Mouse (Mus musculus) forebrain, embryonic 10.5 days (tissue): Measurements from ENCODE around the gene Gm10273. TPM values are rescaled to one million over a fixed set of nuclear protein-coding genes. Genes with fewer than 3 reads are reported as not detected.
"Not testable (repeated sequence)": the region's sequence is repeated elsewhere in the genome, so short reads cannot be mapped to it uniquely, and the experiment has no call there.

ENCODE experiments used
- DNase-seq: peaks from one replicate; pipeline ENCODE4 v3.0.0-alpha.2; 2017; ENCODE audit warnings: low spot score; ENCODE audit errors: extremely low spot score
- H3K27ac ChIP-seq: fragments of 300-500 bp; sonication (generic); 2 replicates; pipeline ENCODE4 v1.5.1; 2016; ENCODE audit warnings: mild to moderate bottlenecking
- H3K27me3 ChIP-seq: fragments of 300-500 bp; sonication (generic); 2 replicates; pipeline ENCODE4 v1.6.1; 2016; ENCODE audit warnings: mild to moderate bottlenecking; ENCODE audit not compliant: poor library complexity, severe bottlenecking
- H3K36me3 ChIP-seq: fragments of 300-500 bp; sonication (generic); replicated peaks from 2 replicates; pipeline ENCODE4 v1.6.1; 2016; ENCODE audit warnings: mild to moderate bottlenecking, moderate library complexity
- H3K4me1 ChIP-seq: fragments of 300-500 bp; sonication (generic); 2 replicates; pipeline ENCODE4 v1.6.1; 2016
- H3K4me3 ChIP-seq: fragments of 300-500 bp; sonication (generic); 2 replicates; pipeline ENCODE4 v1.5.1; 2016; ENCODE audit warnings: mild to moderate bottlenecking, moderate library complexity
- H3K9me3 ChIP-seq: fragments of 300-500 bp; sonication (generic); 2 replicates; pipeline ENCODE4 v1.6.1; 2016; ENCODE audit warnings: mild to moderate bottlenecking, moderate library complexity
- WGBS: fragments of 180-500 bp; shearing (Covaris S2); methylation state at CpG from one replicate; pipeline ENCODE4 v1.1.7; 2016; 5-methylcytosine and 5-hydroxymethylcytosine counted together
- polyA plus RNA-seq: library from polyadenylated mRNA; unstranded; fragments of >200 nt; fragmentation: Nextera tagmentation; extraction: Ambion mirVana; gene quantifications from 2 replicates; pipeline ENCODE4 v1.2.1, GENCODE M21; 2016

Gene Gm10273
- 6.0 and 13.2 TPM in 2 replicates for polyA plus RNA-seq

DNA sequence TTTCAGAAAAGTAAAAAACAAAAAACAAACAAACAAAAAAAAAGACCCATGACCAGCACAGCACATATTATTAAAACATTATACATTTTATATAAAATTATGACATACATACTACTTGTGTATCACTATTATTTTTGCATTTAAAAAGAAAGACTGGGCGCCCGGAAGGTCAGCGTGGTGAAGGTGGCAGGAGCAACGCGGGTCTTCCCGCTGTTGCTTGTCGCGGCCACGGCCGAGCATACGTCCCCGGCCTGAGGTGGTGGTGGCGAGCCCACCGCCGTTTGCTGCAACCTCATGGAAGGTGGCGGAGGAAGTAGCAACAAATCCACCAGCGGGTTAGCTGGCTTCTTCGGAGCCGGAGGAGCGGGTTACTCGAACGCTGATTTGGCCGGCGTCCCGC is at the start of gene Gm10273:
Gm10273 (plus strand) TSS at position 172 of the 400 bp plus-strand sequence.
- DNase-seq, H3K27ac ChIP-seq, H3K4me1 ChIP-seq, H3K36me3 ChIP-seq, H3K27me3 ChIP-seq, H3K9me3 ChIP-seq, H3K4me3 ChIP-seq: not testable (repeated sequence)
- WGBS: 91% methylated on average over 12 of the region's 25 CpGs

DNA sequence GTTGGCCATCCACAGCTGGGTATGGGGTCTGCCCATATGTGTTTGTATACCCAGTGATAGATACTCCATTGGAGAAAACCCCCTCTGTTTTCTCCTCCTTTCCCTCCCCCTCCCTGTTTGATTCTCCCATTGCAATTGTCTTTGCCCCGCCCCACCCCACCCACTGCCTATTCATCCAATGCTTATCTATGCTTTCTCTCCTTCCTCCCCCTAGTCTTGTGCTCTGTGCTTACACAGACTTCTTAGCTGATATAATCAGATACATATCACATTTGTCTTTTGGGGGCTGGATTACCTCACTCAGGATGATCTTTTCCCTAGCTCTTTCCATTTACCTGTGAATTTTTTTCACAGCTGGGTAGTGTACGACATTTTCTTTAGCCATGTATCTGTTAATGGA is 48.9 kb upstream of the Gm10273 start:
- no peaks in the 10 kb centered on the region for H3K4me1 ChIP-seq
- H3K9me3 ChIP-seq: no peaks in the 10 kb centered on the region
- peaks cover 96% of the 10 kb centered on the region for H3K36me3 ChIP-seq
- no peak overlapping the region for H3K4me3 ChIP-seq
- no peak for DNase-seq
- H3K27ac ChIP-seq: no peak overlapping the region
- H3K27me3 ChIP-seq: no peaks in the 10 kb centered on the region
- WGBS: 94% methylated on average over 2 of the region's 2 CpGs

DNA sequence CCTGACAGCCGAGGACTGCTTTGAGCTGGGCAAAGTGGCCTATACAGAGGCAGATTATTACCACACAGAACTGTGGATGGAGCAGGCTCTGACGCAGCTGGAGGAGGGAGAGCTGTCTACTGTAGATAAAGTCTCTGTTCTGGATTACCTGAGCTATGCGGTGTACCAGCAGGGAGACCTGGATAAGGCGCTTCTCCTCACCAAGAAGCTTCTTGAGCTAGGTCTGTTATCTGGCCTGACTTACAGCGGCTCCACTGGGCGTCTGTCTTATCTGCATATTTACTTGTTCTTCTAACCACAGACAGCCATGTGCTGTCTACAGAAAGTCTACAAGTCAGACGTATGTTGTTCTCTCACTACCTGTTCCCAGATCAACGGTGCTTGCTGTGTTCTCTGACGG is 47.2 kb upstream of the Gm10273 start:
- WGBS: 92% methylated on average over 9 of the region's 9 CpGs

DNA sequence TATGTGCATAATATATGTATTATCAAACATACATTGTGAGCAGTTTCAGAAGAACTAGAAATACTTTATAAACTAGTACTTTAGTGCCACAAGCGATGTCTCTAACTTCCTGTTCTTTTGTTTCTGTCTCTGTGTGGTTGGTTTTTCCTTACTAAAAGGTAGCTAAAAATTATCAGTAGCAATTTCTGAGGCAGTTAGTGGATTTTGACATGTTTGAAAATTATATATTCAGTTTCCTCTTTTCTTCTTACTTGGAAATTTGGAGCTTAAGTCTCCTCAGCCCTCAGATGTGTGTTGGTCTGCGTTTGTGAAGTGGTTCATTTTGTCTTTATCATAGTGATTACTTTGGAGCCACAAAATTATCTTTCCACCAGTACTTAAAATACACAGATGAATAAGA is 45.9 kb upstream of the Gm10273 start:
- H3K27me3 ChIP-seq: no peaks in the 10 kb centered on the region
- H3K4me1 ChIP-seq: peaks cover 12% of the 10 kb centered on the region
- H3K4me3 ChIP-seq: no peak overlapping the region
- no peaks in the 10 kb centered on the region for H3K9me3 ChIP-seq
- DNase-seq: no peak
- WGBS: 97% methylated on average over 2 of the region's 2 CpGs
- H3K27ac ChIP-seq: no peak overlapping the region
- peaks cover 96% of the 10 kb centered on the region for H3K36me3 ChIP-seq

More for the DNA sequence above, 47.2 kb upstream of the Gm10273 start:
- H3K4me3 ChIP-seq: no peak overlapping the region
- no peak for DNase-seq
- H3K27ac ChIP-seq: no peak overlapping the region
- H3K27me3 ChIP-seq: no peaks in the 10 kb centered on the region
- no peaks in the 10 kb centered on the region for H3K9me3 ChIP-seq
- peaks cover 99% of the 10 kb centered on the region for H3K36me3 ChIP-seq
- H3K4me1 ChIP-seq: no peaks in the 10 kb centered on the region

DNA sequence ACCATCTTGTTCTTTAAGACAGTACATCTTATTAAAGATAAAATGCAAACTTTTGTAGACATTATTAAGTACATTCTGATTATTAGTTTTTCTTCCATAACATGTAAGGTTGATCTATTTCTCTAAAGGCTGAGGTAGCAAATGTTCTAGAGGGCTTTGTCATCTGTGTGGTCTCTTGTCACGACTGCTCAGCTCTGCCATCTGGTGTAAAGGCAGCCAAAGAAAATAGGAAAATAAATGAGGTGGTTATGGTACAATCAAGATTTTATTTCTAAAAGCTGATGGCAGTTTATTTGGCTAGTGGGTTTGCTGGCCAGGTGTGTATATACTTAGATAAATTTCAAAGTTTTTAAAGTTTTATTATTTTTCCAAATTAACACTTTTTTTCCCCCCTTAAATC is 42.4 kb upstream of the Gm10273 start:
- H3K9me3 ChIP-seq: no peaks in the 10 kb centered on the region
- no peak for DNase-seq
- H3K36me3 ChIP-seq: peaks cover 90% of the 10 kb centered on the region
- no peak overlapping the region for H3K27ac ChIP-seq
- no peak overlapping the region for H3K4me3 ChIP-seq
- no peaks in the 10 kb centered on the region for H3K27me3 ChIP-seq
- H3K4me1 ChIP-seq: peaks cover 13% of the 10 kb centered on the region
- WGBS: 73% methylated on average over 1 of the region's 1 CpGs

DNA sequence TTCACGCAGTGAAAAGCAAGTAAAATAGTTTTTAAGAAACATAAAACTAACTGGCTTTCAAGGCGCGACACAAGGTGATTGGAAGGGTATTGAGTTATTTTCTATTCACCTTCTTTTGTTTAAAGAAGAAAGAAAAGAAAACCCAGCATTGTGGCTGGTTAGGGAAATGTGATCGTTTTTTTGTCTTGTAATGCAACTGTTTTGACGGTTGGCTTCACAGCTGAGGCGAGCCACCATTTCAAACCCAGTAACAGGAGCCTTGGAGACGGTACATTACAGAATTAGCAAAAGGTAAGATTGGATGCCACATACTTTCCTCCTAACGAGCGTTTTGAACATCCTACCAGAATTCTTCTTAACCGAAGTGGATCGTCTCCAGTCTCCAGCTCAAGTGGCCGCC is 41.3 kb upstream of the Gm10273 start:
- H3K36me3 ChIP-seq: peaks cover 89% of the 10 kb centered on the region
- peaks cover 13% of the 10 kb centered on the region for H3K4me1 ChIP-seq
- no peak overlapping the region for H3K27ac ChIP-seq
- no peaks in the 10 kb centered on the region for H3K27me3 ChIP-seq
- 63% methylated on average over 12 of the region's 12 CpGs for WGBS
- H3K9me3 ChIP-seq: no peaks in the 10 kb centered on the region
- H3K4me3 ChIP-seq: no peak overlapping the region
- no peak for DNase-seq

DNA sequence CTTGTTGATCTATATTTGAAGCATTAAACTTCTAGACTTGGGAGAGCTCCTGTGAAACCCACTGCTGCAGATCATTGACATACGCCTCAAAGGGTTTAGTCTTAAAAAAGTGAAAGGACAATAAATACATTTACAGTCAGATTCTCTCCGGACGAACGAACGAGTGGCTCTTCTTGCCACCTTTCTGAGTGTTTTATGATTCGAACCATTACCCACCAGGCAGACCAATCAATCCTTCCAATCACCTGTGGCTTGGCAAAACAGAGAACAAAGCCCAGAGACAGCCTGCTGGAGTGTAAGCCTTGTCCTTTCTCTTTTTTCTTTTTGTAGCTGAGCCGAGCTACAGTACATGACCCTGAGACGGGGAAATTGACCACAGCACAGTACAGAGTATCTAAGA is 40.4 kb upstream of the Gm10273 start:
- H3K27me3 ChIP-seq: no peaks in the 10 kb centered on the region
- peaks cover 13% of the 10 kb centered on the region for H3K4me1 ChIP-seq
- H3K27ac ChIP-seq: no peak overlapping the region
- 91% methylated on average over 8 of the region's 8 CpGs for WGBS
- H3K36me3 ChIP-seq: peaks cover 89% of the 10 kb centered on the region
- no peaks in the 10 kb centered on the region for H3K9me3 ChIP-seq
- no peak overlapping the region for H3K4me3 ChIP-seq
- no peak for DNase-seq

DNA sequence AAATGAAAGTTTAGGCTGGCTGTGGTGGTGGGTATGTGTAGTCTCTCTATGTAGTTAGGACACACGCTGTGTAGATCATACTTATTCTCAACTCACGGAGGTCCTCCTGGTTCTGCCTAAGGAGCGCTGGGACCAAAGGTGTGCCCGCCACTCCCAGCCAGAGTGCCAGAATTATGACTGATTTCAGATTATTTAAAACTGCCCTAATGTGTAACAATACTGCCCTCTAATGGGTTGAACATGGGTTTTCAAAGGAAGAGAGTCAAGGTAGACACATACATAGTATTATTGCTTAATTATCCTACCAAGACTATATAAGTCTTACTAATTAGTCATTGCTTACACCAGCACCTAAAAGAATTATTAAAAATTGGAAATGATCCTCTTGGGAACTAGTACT is 36.7 kb upstream of the Gm10273 start:
- H3K4me3 ChIP-seq: no peak overlapping the region
- H3K27me3 ChIP-seq: no peaks in the 10 kb centered on the region
- peaks cover 92% of the 10 kb centered on the region for H3K36me3 ChIP-seq
- no peak overlapping the region for H3K27ac ChIP-seq
- WGBS: 84% methylated on average over 4 of the region's 4 CpGs
- H3K4me1 ChIP-seq: peaks cover 9% of the 10 kb centered on the region
- no peak for DNase-seq
- no peaks in the 10 kb centered on the region for H3K9me3 ChIP-seq

DNA sequence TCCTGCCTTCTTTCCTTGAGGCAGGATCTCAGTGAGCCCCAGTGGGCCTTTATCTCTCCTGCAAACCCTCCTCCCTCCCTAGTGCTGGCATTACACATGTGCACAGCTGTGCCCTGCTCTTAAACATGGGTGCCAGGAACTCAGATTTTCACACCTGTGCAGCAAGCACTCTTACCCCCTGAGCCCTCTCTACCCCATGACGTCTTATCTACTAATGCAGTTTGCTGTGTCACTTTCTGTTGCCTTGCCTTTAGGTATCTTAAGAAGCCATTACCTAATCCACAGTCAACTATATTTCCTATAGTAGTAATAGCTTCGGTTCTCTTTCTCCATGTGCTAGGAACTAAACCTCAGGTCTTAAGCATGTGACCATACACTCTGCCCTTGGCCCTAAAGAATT is 32.2 kb upstream of the Gm10273 start:
- peaks cover 98% of the 10 kb centered on the region for H3K36me3 ChIP-seq
- H3K27ac ChIP-seq: no peak overlapping the region
- H3K4me1 ChIP-seq: no peaks in the 10 kb centered on the region
- H3K9me3 ChIP-seq: no peaks in the 10 kb centered on the region
- no peak overlapping the region for H3K4me3 ChIP-seq
- 91% methylated on average over 2 of the region's 2 CpGs for WGBS
- DNase-seq: no peak
- no peaks in the 10 kb centered on the region for H3K27me3 ChIP-seq

DNA sequence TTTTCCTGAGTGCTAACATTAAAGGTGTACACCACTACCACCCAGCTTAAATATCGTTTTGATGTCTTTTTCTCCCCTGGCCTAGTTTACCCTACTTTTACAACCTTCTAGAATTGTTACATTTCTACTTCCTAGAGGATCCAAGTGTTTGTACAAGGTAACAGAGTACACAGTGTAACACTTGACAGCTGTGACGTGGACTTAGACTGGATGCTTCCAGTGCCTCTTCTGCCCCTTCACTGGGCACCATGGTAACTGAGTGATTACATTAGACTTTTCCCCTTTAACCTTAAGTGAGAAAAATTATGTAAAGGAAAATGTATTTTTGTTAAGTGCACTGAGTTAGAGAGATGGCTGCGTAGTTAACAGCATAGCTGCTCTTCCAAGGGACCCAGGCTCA is 30.9 kb upstream of the Gm10273 start:
- H3K27me3 ChIP-seq: no peaks in the 10 kb centered on the region
- no peaks in the 10 kb centered on the region for H3K4me1 ChIP-seq
- H3K4me3 ChIP-seq: no peak overlapping the region
- peaks cover 99% of the 10 kb centered on the region for H3K36me3 ChIP-seq
- no peak overlapping the region for H3K27ac ChIP-seq
- no peaks in the 10 kb centered on the region for H3K9me3 ChIP-seq
- DNase-seq: no peak
- 93% methylated on average over 3 of the region's 3 CpGs for WGBS

DNA sequence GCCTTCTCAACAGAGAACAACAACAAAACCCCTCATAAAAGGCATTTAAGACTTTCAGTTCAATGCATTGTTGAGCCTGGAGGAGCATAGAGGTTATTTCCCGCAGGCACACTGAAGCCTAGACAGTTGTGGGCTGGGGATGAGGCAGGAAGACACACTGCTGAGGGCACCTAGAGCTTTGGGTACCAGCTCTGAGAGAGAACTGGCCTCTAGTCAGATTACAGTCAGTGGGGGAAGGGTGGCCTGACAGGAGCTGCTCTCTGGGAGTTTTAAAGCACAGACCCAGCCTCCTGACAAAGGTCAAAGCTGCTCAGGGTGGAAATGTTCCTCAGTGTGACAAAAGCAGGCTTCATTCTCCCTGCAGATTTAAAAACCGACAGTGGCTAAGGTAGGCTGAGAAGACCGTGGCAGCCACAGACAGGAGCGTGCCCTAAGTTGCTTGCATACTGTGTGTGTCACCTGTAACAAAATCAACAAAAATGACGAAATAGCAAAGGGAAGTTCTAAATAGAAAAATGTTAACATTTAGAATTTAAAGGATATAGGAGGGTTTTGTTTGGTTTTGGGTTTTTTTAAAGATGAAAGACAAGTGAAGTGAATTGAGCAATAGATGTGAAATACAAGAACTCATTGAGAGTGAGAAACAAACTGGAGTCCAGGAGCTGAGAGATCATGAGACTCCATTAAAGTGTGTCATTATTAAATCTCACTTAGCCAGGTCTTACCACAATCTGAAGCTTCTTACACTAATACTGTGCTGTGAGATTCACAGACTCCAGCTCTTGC is 29.4 kb upstream of the Gm10273 start:
- H3K9me3 ChIP-seq: no peaks in the 10 kb centered on the region
- no peak for DNase-seq
- H3K27me3 ChIP-seq: no peaks in the 10 kb centered on the region
- peaks cover 99% of the 10 kb centered on the region for H3K36me3 ChIP-seq
- H3K27ac ChIP-seq: no peak overlapping the region
- H3K4me3 ChIP-seq: no peak overlapping the region
- H3K4me1 ChIP-seq: no peaks in the 10 kb centered on the region
- WGBS: 87% methylated on average over 5 of the region's 5 CpGs

DNA sequence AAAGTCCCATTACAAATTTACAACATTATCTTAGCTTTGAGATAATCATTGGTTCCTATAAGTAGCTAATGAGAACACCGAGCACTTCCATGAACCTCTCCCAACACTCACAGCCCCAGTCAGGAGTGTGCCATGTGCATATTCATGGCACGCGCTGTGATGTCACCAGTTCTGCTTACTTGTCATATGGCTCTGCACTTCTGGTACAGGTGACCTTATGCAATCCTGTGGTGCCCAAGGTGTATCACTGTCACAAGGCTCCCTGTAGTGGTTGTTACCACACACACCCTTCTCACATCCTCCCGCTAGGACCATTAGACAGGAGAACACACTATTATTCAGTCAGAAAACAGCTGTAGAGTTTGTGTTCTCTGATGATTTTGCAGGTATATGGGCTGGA is 28.7 kb upstream of the Gm10273 start:
- WGBS: 92% methylated on average over 4 of the region's 4 CpGs

DNA sequence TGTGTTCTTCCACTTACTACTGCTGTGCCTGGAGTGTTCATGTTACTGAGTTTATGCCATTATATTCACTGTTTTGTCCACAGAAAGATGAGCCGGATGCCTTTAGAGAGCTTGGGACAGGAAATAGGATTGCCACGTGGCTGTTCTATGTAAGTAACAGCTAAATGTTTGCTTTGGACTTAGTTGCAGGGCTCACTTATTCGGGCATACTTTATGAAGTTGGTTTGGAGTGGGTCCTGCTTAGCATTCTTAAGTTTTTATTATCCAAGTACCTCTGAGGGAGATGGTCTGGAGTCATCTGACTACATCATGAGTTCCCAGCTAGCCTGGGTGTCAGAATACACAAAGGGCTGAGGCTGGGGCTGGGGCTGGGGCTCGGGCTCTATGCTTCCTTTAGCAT is 28.2 kb upstream of the Gm10273 start:
- no peak overlapping the region for H3K4me3 ChIP-seq
- H3K36me3 ChIP-seq: peaks cover 99% of the 10 kb centered on the region
- 92% methylated on average over 4 of the region's 4 CpGs for WGBS
- no peak overlapping the region for H3K27ac ChIP-seq
- no peaks in the 10 kb centered on the region for H3K27me3 ChIP-seq
- DNase-seq: no peak
- no peaks in the 10 kb centered on the region for H3K9me3 ChIP-seq
- H3K4me1 ChIP-seq: no peaks in the 10 kb centered on the region

More for the DNA sequence above, 28.7 kb upstream of the Gm10273 start:
- Histone ChIP-seq H3K27me3 (no peaks in the 10 kb centered on the region), H3K27ac (no peak overlapping the region), H3K4me3 (no peak overlapping the region), H3K36me3 (peaks cover 99% of the 10 kb centered on the region), H3K4me1 (no peaks in the 10 kb centered on the region), H3K9me3 (no peaks in the 10 kb centered on the region)
- DNase-seq: no peak
